Mouse (Mus musculus) megakaryocyte, adult 5-6 weeks (primary cell): ENCODE measurements around the gene Snx11. TPM values are rescaled to one million over a fixed set of nuclear protein-coding genes. Genes with fewer than 3 reads are reported as not detected.

Experiments
- ATAC-seq: 2 replicates; pipeline ENCODE4 v1.8.0; 2016; ENCODE audit warnings: mild to moderate bottlenecking, inconsistent platforms; ENCODE audit not compliant: poor library complexity, severe bottlenecking
- total RNA-seq, 2 experiments: library from RNA; stranded (forward) in 1 of 2; stranded (reverse) in 1 of 2; fragments of 153-499, 151-499 nt in 1 of 2; fragments of 221-1000, 200-1000 nt in 1 of 2; gene quantifications; 2 replicates each; pipeline versions ENCODE4 v1.2.3 to v1.2.4; 2015 to 2017

Snx11 gene
- total RNA-seq, 2 experiments from 2014 or later = 10.3 to 25.5 TPM

- ATAC-seq = no peak
These were observed 58.8 kb downstream of the Snx11 start for GRCm38 (mm10) chr11:96718609-96719008.

Other genes with a start within 250 kb of the Snx11 start
- gene Cbx1, start 11.6 kb upstream of the Snx11 start, total RNA-seq (2015) = 37.7 and 39.2 TPM in 2 replicates
- gene Cbx1, start 11.6 kb upstream of the Snx11 start, total RNA-seq (2017) = 60.2 and 60.5 TPM in 2 replicates
- gene Nfe2l1, start 52.4 kb upstream of the Snx11 start, total RNA-seq (2015) = 30.0 and 32.6 TPM in 2 replicates
- gene Nfe2l1, start 52.4 kb upstream of the Snx11 start, total RNA-seq (2017) = 30.2 and 31.1 TPM in 2 replicates
- gene Copz2, start 72.3 kb upstream of the Snx11 start, total RNA-seq (2015) = 2.0 and 4.2 TPM in 2 replicates
- 0.28 and 0.92 TPM in 2 replicates for gene Copz2, start 72.3 kb upstream of the Snx11 start, total RNA-seq (2017)
- 17.5 and 21.1 TPM in 2 replicates for gene Cdk5rap3, start 138.9 kb upstream of the Snx11 start, total RNA-seq (2015)
- 23.9 and 37.3 TPM in 2 replicates for gene Cdk5rap3, start 138.9 kb upstream of the Snx11 start, total RNA-seq (2017)
- gene Prr15l, start 150.5 kb upstream of the Snx11 start, total RNA-seq (2015) = 0.07 TPM in 1 of 2 replicates, not detected in the other
- gene Prr15l, start 150.5 kb upstream of the Snx11 start, total RNA-seq (2017) = 0.16 and 0.29 TPM in 2 replicates
- 16.8 and 19.9 TPM in 2 replicates for gene Pnpo, start 166.4 kb upstream of the Snx11 start, total RNA-seq (2015)
- gene Pnpo, start 166.4 kb upstream of the Snx11 start, total RNA-seq (2017) = 29.1 and 32.8 TPM in 2 replicates
- gene Sp2, start 205.4 kb upstream of the Snx11 start, total RNA-seq (2015) = 45.7 and 46.6 TPM in 2 replicates
- gene Sp2, start 205.4 kb upstream of the Snx11 start, total RNA-seq (2017) = 5.3 and 8.3 TPM in 2 replicates
- gene Sp6, start 235.8 kb upstream of the Snx11 start, total RNA-seq (2015) = 0.13 TPM in 1 of 2 replicates, not detected in the other
- not detected in 2 replicates for gene Sp6, start 235.8 kb upstream of the Snx11 start, total RNA-seq (2017)